Mouse (Mus musculus) spleen, adult 2 months (tissue): ENCODE measurements around the gene Dnal1. TPM values are rescaled to one million over a fixed set of nuclear protein-coding genes. Genes with fewer than 3 reads are reported as not detected.

Experiments used
- DNase-seq, 2 experiments: peaks; one replicate each; pipeline versions ENCODE4 v3.0.0 to v3.0.0-alpha.2; 2012 to 2021; ENCODE audit warnings: low spot score in 2 of 2, low read depth in 1 of 2
- H3K27ac ChIP-seq: fragments of 200-500 bp; 2 replicates; pipeline ENCODE4 v1.5.1; 2012; ENCODE audit warnings: low read length, inconsistent platforms; ENCODE audit not compliant: insufficient read depth
- H3K27me3 ChIP-seq: fragments of 200-500 bp; 2 replicates; pipeline ENCODE4 v1.6.1; 2012; ENCODE audit warnings: mild to moderate bottlenecking, moderate library complexity, low read length, inconsistent platforms; ENCODE audit not compliant: control insufficient read depth, insufficient read depth
- H3K36me3 ChIP-seq: fragments of 200-500 bp; 2 replicates; pipeline ENCODE4 v1.6.1; 2012; ENCODE audit warnings: mild to moderate bottlenecking, low read length, inconsistent platforms; ENCODE audit not compliant: control insufficient read depth, insufficient read depth
- H3K4me1 ChIP-seq: fragments of 200-500 bp; 2 replicates; pipeline ENCODE4 v1.6.1; 2011; ENCODE audit warnings: inconsistent platforms; ENCODE audit not compliant: control insufficient read depth, insufficient read depth, insufficient read length
- H3K4me3 ChIP-seq: fragments of 200-500 bp; 2 replicates; pipeline ENCODE4 v1.5.1; 2011; ENCODE audit warnings: mild to moderate bottlenecking, inconsistent platforms; ENCODE audit not compliant: insufficient read depth, insufficient read length; ENCODE audit errors: extremely low read depth
- CTCF ChIP-seq: fragments of 200-500 bp; IDR thresholded peaks from 2 replicates; pipeline ENCODE4 v1.5.1; 2011; ENCODE audit warnings: mild to moderate bottlenecking, inconsistent platforms; ENCODE audit not compliant: insufficient read depth, insufficient read length, insufficient replicate concordance; ENCODE audit errors: extremely low read depth
- POLR2A ChIP-seq: fragments of 200-500 bp; IDR thresholded peaks from 2 replicates; pipeline ENCODE4 v1.6.1; 2011; ENCODE audit warnings: low read depth, low read length, inconsistent platforms
- WGBS: fragments of 180-500 bp; shearing (Covaris S2); methylation state at CpG from one replicate; pipeline ENCODE4 v1.1.7; 2018; 5-methylcytosine and 5-hydroxymethylcytosine counted together
- polyA plus RNA-seq: library from polyadenylated mRNA; depleted of rRNA; stranded (reverse); fragments of >200 nt; gene quantifications from 2 replicates; pipeline ENCODE4 v1.2.3, GENCODE M21; 2012

Dnal1 gene
- polyA plus RNA-seq, 1 experiment: 0.88 TPM

GRCm38 (mm10) chr12:84126899-84127298, 12.7 kb downstream of the Dnal1 start:
- no peaks in the 10 kb centered on the region; the same call in 1 of the 2 replicates for H3K4me1 ChIP-seq
- no peak for DNase-seq
- H3K27ac ChIP-seq: no peak overlapping the region
- TF ChIP-seq CTCF (no peak), POLR2A (no peak)
- H3K36me3 ChIP-seq: no peaks in the 10 kb centered on the region
- no peak overlapping the region for H3K4me3 ChIP-seq
- H3K27me3 ChIP-seq: no peaks in the 10 kb centered on the region
- 86% methylated on average over 2 of the region's 2 CpGs for WGBS

GRCm38 (mm10) chr12:84128576-84128975, 14.4 kb downstream of the Dnal1 start:
- DNase-seq: no peak
- TF ChIP-seq POLR2A (no peak), CTCF (no peak)
- H3K4me1 ChIP-seq: no peaks in the 10 kb centered on the region; the same call in 1 of the 2 replicates
- WGBS: 92% methylated on average over 6 of the region's 6 CpGs
- no peak overlapping the region for H3K4me3 ChIP-seq
- no peaks in the 10 kb centered on the region for H3K27me3 ChIP-seq
- no peak overlapping the region for H3K27ac ChIP-seq
- H3K36me3 ChIP-seq: no peaks in the 10 kb centered on the region

- Histone ChIP-seq H3K4me3 (no peak overlapping the region), H3K27me3 (no peaks in the 10 kb centered on the region), H3K4me1 (no peaks in the 10 kb centered on the region; the same call in 1 of the 2 replicates), H3K27ac (no peak overlapping the region), H3K36me3 (no peaks in the 10 kb centered on the region)
- no peak for TF ChIP-seq CTCF
- DNase-seq: no peak
- WGBS: 80% methylated on average over 8 of the region's 8 CpGs
Measured at GRCm38 (mm10) chr12:84129931-84130330, 15.8 kb downstream of the Dnal1 start.

GRCm38 (mm10) chr12:84132265-84132664, 18.1 kb downstream of the Dnal1 start:
- TF ChIP-seq CTCF: no peak; the same call in 1 of the 2 replicates
- no peak for TF ChIP-seq POLR2A
- WGBS: 75% methylated on average over 3 of the region's 3 CpGs
- DNase-seq: no peak
- Histone ChIP-seq H3K27ac (no peak overlapping the region), H3K4me1 (no peaks in the 10 kb centered on the region; the same call in 1 of the 2 replicates), H3K4me3 (no peak overlapping the region), H3K36me3 (no peaks in the 10 kb centered on the region), H3K27me3 (no peaks in the 10 kb centered on the region)

GRCm38 (mm10) chr12:84137131-84137530, 23.0 kb downstream of the Dnal1 start:
- no peaks in the 10 kb centered on the region for H3K36me3 ChIP-seq
- WGBS: 96% methylated on average over 7 of the region's 7 CpGs
- no peak for DNase-seq
- H3K27ac ChIP-seq: no peak overlapping the region
- H3K4me1 ChIP-seq: no peaks in the 10 kb centered on the region
- no peaks in the 10 kb centered on the region for H3K27me3 ChIP-seq
- H3K4me3 ChIP-seq: no peak overlapping the region
- TF ChIP-seq POLR2A: no peak
- no peak for TF ChIP-seq CTCF

- Histone ChIP-seq H3K27me3 (no peaks in the 10 kb centered on the region), H3K4me1 (no peaks in the 10 kb centered on the region), H3K27ac (no peak overlapping the region), H3K4me3 (no peak overlapping the region), H3K36me3 (no peaks in the 10 kb centered on the region)
- DNase-seq: no peak
- 80% methylated on average over 4 of the region's 4 CpGs for WGBS
- TF ChIP-seq CTCF (no peak), POLR2A (no peak)
Measured at GRCm38 (mm10) chr12:84140135-84140534, 26.0 kb downstream of the Dnal1 start.

GRCm38 (mm10) chr12:84141271-84141670, 27.1 kb downstream of the Dnal1 start:
- no peak for DNase-seq
- H3K36me3 ChIP-seq: no peaks in the 10 kb centered on the region
- 91% methylated on average over 4 of the region's 4 CpGs for WGBS
- no peaks in the 10 kb centered on the region for H3K4me1 ChIP-seq
- H3K27ac ChIP-seq: no peak overlapping the region
- TF ChIP-seq CTCF: no peak
- TF ChIP-seq POLR2A: no peak
- H3K27me3 ChIP-seq: no peaks in the 10 kb centered on the region
- H3K4me3 ChIP-seq: no peak overlapping the region
